Mouse (Mus musculus) thymus, adult 2 months (tissue): ENCODE measurements around the gene Metap2. TPM values are rescaled to one million over a fixed set of nuclear protein-coding genes. Genes with fewer than 3 reads are reported as not detected.

Experiments used
- polyA plus RNA-seq: library from polyadenylated mRNA; depleted of rRNA; stranded (reverse); fragments of >200 nt; gene quantifications from 2 replicates; pipeline ENCODE4 v1.2.3, GENCODE M21; 2012; rRNA removed

Gene Metap2
- polyA plus RNA-seq, 1 experiment, result 60.5 TPM

Other genes with a start within 250 kb of the Metap2 start
- gene Usp44, start 65.5 kb downstream of the Metap2 start, polyA plus RNA-seq, result 1.1 and 1.3 TPM in 2 replicates
- gene Vezt, start 138.7 kb upstream of the Metap2 start, polyA plus RNA-seq, result 15.8 and 18.4 TPM in 2 replicates
- gene Fgd6, start 138.9 kb upstream of the Metap2 start, polyA plus RNA-seq, result 1.7 and 2.0 TPM in 2 replicates